Mouse (Mus musculus) right cerebral cortex, postnatal 36 days (tissue): ENCODE measurements around the gene Olfr1354.
"Not testable (repeated sequence)": the region's sequence is repeated elsewhere in the genome, so short reads cannot be mapped to it uniquely, and the experiment has no call there.

Experiments
- DNase-seq, 2 experiments: peaks; one replicate each; pipeline ENCODE4 v3.0.0; 2022; ENCODE audit warnings: low spot score in 2 of 2, mixed read lengths in 1 of 2

Gene Olfr1354

GRCm38 (mm10) chr10:78912871-78913270, at the start of gene Olfr1354:
Gene Olfr1354, plus strand, starts transcription at chr10:78913171.
- DNase-seq: not testable (repeated sequence)

- no peak for DNase-seq
Observed at GRCm38 (mm10) chr10:78875240-78875639, 37.7 kb upstream of the Olfr1354 start, which contains the start of gene Olfr1355. Gene Olfr1355, plus strand, starts transcription at chr10:78875540.

- not testable (repeated sequence) for DNase-seq
Observed at GRCm38 (mm10) chr10:78950336-78950735, 37.4 kb downstream of the Olfr1354 start, which contains the start of gene Olfr8. Gene Olfr8, plus strand, starts transcription at chr10:78950636.

- DNase-seq: not testable (repeated sequence)
Observed at GRCm38 (mm10) chr10:78963009-78963408, 50.0 kb downstream of the Olfr1354 start, which contains the start of gene Olfr1353. Gene Olfr1353, plus strand, starts transcription at chr10:78963309.
